Mouse (Mus musculus): ENCODE measurements around the gene Vkorc1.
A peak's percentile ranks its signal among the peaks of the same experiment; 100 is the strongest.

Vkorc1 gene

GRCm38 (mm10) chr7:127875627-127876001 is 19.8 kb downstream of the Vkorc1 start:
- peak; percentile 96 for DNase-seq

GRCm38 (mm10) chr7:127874812-127875626 is 20.4 kb downstream of the Vkorc1 start:
- DNase-seq: no peak

GRCm38 (mm10) chr7:127870136-127870821 is 25.1 kb downstream of the Vkorc1 start:
- no peak for DNase-seq

DNA sequence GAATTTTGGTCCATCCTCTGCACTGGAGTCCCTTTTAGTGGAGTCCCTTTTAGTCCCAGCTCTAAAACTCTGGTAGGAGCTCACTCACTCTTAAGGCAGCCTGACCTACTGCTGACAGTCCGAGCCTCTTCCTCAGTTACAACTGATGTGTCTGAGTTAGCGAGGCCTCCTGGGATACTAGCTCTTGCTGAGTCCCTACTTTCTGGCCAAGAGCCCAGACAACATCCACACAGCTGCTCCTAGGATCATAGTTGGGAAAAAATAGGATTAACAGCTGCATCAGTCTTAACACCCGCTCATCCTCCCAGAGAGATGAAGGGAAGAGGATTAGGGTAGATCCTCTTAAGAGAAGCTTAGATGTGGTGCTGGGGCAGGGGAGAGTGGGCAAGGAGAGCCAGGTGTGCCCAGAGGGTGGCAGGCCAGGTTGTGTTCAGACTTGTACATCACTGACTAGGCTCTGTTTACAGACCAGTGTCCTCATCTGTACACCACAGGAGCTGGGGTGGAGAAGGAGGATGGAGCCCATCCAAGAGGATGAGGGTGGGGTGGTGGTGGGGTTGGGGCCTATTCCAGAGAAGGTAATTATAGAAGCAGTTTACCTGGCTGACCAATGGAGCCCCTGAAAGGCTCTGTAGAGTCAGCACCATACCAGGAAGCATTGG is 26.1 kb downstream of the Vkorc1 start:
- peak; percentile 52 for DNase-seq

- no peak for DNase-seq
These were observed 27.8 kb downstream of the Vkorc1 start for GRCm38 (mm10) chr7:127867641-127868040.

DNA sequence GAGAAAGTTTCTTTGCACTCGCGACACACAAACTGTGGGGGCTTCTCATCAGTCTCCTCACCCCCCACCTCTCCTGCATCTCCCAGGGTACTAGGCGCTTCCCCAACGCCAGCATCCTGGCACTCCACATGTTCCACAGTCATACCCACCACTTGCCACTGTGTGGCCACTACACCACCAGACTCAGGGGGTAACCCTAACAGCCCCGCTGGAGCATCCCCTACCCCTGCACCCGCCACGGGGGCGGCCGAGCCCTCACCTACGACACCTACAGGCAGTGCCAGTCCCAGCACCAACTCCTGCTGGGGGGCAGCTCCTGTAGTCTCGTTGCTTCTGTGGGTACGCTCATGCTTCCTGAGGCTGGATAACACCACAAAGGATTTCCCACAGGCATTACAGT is 29.0 kb downstream of the Vkorc1 start:
- no peak for DNase-seq

DNA sequence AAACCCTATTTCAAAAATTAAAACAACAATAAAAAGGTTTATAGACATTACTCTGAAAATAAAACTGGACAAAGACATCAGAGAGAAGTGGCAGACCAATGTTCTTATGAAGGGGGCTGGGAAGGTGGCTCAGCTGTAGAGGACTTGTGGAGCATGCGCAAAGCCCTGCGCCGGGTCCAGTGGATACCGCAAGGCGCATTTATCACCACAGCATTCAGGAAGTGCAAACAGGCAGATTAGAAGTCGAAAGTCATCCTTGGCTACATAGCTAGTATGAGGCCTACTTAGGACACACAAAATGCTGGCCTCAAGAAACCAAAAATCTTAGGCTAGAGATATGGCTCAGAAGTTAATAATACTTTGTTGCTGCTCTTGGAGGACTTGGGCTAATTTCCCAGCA is 37.2 kb downstream of the Vkorc1 start:
- no peak for DNase-seq

DNA sequence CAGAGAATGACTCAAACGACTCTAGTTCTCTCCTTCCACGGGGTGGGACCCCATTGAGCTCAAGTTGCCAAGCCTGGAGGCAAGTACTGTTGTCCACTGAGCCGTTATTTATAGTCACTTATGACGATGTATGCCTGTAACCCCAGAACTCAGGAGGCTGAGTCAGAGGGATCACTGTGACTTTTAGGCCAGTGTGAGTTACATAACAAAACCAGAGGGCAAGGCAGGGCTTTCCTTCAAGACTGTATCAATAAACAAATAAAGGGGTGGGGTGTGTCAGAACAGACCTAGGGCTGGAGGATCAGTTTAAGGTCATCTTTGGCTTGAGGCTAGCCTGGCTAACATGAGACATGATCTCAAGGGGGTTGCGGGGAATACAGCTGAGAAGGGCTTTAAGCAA is 44.5 kb downstream of the Vkorc1 start:
- DNase-seq: no peak

DNA sequence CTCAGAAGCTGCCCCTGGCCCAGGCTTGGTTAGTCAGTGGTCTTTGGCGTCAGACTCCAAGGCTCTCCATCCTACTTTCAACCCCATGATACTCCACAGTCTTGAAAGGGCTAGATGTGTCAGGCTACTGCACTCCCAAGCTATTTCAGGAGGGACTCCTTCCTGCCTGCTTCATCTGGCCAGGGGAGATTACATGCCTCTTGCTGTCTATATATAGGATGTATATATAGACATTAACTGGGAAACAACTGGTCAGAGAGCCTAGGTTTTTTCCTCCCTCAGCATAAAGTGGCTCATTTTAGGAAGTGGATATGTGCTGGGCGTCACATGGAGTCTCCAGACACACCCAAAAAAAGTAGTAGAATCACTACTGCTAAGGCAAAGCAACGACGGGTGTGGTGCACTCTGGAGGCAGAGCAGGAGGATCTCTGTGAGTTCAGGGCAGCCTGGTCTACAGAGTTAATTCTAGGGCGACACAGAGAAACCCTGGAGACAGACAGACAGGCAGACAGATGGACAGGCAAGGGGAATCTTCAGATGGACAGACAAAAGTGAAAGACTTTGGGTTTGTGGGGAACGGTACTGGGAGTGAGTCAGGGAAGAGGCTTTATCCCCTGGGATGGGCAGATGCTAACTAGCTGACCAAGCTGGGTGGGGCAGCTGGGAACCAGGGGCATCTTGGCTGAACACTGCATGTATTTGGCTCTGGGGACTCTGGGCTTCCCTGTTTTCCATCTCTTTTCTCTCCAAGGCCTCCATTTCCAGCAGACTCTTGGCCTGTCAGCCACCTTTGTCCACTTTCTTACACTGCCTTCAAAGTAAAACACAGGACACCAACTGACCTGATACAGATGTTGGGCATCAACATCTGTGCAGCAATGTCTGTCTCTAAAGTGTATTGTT is 45.2 kb downstream of the Vkorc1 start:
- DNase-seq: no peak

Data from kidney, postnatal 14 days (tissue).